Mouse (Mus musculus): Measurements from ENCODE around the gene Gm10256.
"Not testable (repeated sequence)": the region's sequence is repeated elsewhere in the genome, so short reads cannot be mapped to it uniquely, and the experiment has no call there.

Gm10256 gene

GRCm38 (mm10) chrY:2830380-2830779, at the start of gene Gm10256, which contains the start of gene Rbmy:
Gene Gm10256, plus strand, starts transcription at chrY:2830699.
Gene Rbmy, plus strand, starts transcription at chrY:2830680.
- not testable (repeated sequence) for DNase-seq

GRCm38 (mm10) chrY:2796105-2796504, 34.4 kb upstream of the Gm10256 start, which contains the start of gene Gm4064:
Gene Gm4064, minus strand, starts transcription at chrY:2796205.
- DNase-seq = not testable (repeated sequence)

DNA sequence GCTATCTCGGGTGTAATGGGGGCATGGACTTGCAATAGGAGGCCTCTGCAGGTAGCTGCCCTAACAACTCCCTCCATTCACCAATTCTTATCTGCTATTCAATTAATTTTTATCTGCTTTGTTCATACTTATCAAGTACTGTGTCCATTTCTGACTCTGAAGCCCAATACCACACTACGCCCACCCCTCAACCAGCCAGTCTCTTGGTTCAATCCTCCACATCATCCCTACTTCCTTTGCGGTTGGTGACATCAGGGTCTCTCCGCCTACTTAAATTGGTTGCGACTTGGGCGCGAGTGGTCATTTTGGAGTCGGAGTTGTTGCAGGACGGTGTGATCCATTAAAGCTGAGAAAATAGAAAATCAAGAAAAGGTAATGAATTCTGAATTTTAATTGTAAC, 70.2 kb downstream of the Gm10256 start, which contains the start of gene Gm10352:
Gm10352 (plus strand) TSS at position 301 of the 400 bp plus-strand sequence.
- not testable (repeated sequence) for DNase-seq
